Mouse (Mus musculus) ES-E14 (cell line): ENCODE measurements around the gene Krtcap2. TPM values are rescaled to one million over a fixed set of nuclear protein-coding genes. Genes with fewer than 3 reads are reported as not detected.

Source experiments
- DNase-seq: peaks from one replicate; pipeline ENCODE4 v3.0.0-alpha.2; 2013; ENCODE audit warnings: low read depth, low spot score
- H3K27ac ChIP-seq: 2 replicates; pipeline ENCODE4 v1.5.1; 2012; ENCODE audit warnings: low read depth, mild to moderate bottlenecking, low read length, moderate library complexity, mixed read lengths; ENCODE audit not compliant: poor library complexity, insufficient read depth, severe bottlenecking
- H3K36me3 ChIP-seq: 2 replicates; pipeline ENCODE4 v1.6.1; 2012; ENCODE audit warnings: mild to moderate bottlenecking, low read length, moderate library complexity, mixed read lengths; ENCODE audit not compliant: control insufficient read depth, poor library complexity, insufficient read depth, severe bottlenecking
- H3K4me1 ChIP-seq, 2 experiments: fragments of 150-350 bp in 1 of 2; sonication (generic) in 1 of 2; 2 replicates each; pipeline ENCODE4 v1.6.1; 2012; ENCODE audit warnings: low read length in 2 of 2, mild to moderate bottlenecking in 1 of 2, mixed read lengths in 1 of 2; ENCODE audit not compliant: control insufficient read depth in 2 of 2, insufficient read depth in 2 of 2, poor library complexity in 1 of 2
- H3K4me3 ChIP-seq, 2 experiments: fragments of 150-350 bp in 1 of 2; sonication (generic) in 1 of 2; 2 replicates each; pipeline ENCODE4 v1.5.1; 2012; ENCODE audit warnings: low read length in 2 of 2, low read depth in 1 of 2, mild to moderate bottlenecking in 1 of 2, mixed read lengths in 1 of 2; ENCODE audit not compliant: insufficient read depth in 1 of 2, poor library complexity in 1 of 2, severe bottlenecking in 1 of 2
- H3K9ac ChIP-seq: 2 replicates; pipeline ENCODE4 v1.6.1; 2012; ENCODE audit warnings: low read depth, mild to moderate bottlenecking, low read length, mixed read lengths; ENCODE audit not compliant: poor library complexity, insufficient read depth, severe bottlenecking
- H3K9me3 ChIP-seq: fragments of 150-350 bp; sonication (generic); 2 replicates; pipeline ENCODE4 v1.6.1; 2012; ENCODE audit warnings: low read depth, mild to moderate bottlenecking, low read length; ENCODE audit not compliant: control insufficient read depth, insufficient read depth
- CHD2 ChIP-seq: IDR thresholded peaks from 2 replicates; pipeline ENCODE4 v1.6.1; 2014; ENCODE audit warnings: mild to moderate bottlenecking, low read depth, low read length, inconsistent platforms
- HCFC1 ChIP-seq: IDR thresholded peaks from 2 replicates; pipeline ENCODE4 v1.6.1; 2012; ENCODE audit warnings: low read length, inconsistent platforms, borderline replicate concordance; ENCODE audit not compliant: insufficient read depth
- MAFK ChIP-seq: IDR thresholded peaks from 2 replicates; pipeline ENCODE4 v1.6.1; 2014; ENCODE audit warnings: mild to moderate bottlenecking, low read depth, low read length, inconsistent platforms; ENCODE audit not compliant: insufficient read depth
- ZC3H11A ChIP-seq: IDR thresholded peaks from 2 replicates; pipeline ENCODE4 v1.6.1; 2012; ENCODE audit warnings: low read depth, mild to moderate bottlenecking, inconsistent platforms, low read length, borderline replicate concordance
- ZNF384 ChIP-seq: IDR thresholded peaks from 2 replicates; pipeline ENCODE4 v1.6.1; 2012; ENCODE audit warnings: low read depth, low read length, inconsistent platforms
- in situ Hi-C, 2 experiments: fragments of 600-800 bp; cut with MboI; formaldehyde crosslinking; loops; one replicate each; pipeline ENCODE4 v1.15.1; 2025; ENCODE audit warnings: low sequenced_read_pairs in 2 of 2, inconsistent platforms in 1 of 2; ENCODE audit not compliant: unreplicated experiment in 2 of 2
- total RNA-seq: library from RNA; depleted of rRNA; stranded (reverse); fragments of 300-350 nt; gene quantifications from 2 replicates; pipeline ENCODE4 v1.2.3, GENCODE M21; 2012

Krtcap2 gene
- total RNA-seq, 1 experiment, result 134 TPM

DNA sequence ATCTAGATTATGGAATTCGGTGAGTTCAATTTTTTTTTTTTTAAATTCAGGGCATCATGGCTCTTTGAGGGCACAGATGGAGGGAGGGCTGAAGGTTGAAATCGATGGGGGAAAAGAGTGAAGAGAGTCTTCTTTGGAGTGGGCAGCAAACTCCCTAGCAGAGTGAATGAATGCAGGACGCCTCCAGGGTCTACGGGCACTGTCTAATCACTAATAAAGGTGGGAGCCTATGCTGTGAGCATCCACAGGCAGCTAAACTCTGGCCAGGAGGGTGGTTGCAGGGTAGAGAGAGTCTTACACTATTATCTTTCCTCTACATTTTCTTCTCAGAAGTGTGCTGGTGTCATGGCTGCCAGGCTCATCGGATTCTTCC lies 42.6 kb upstream of the Krtcap2 start:
- H3K9ac ChIP-seq, result peak overlapping the region; percentile 79
- peaks cover 0 to 2% of the 10 kb centered on the region in 2 experiments; a peak in 1 of 4 replicates for H3K4me1 ChIP-seq
- H3K27ac ChIP-seq, result no peak overlapping the region
- no peak for DNase-seq
- in situ Hi-C loops, result no loop called here
- peak overlapping the region; percentile 78 to 87 for H3K4me3 ChIP-seq
- no peaks in the 10 kb centered on the region for H3K9me3 ChIP-seq
- TF ChIP-seq ZC3H11A, result no peak
- TF ChIP-seq CHD2, result no peak
- TF ChIP-seq MAFK, result no peak
- TF ChIP-seq HCFC1, result no peak
- no peak for TF ChIP-seq ZNF384
- peaks cover 30% of the 10 kb centered on the region for H3K36me3 ChIP-seq

DNA sequence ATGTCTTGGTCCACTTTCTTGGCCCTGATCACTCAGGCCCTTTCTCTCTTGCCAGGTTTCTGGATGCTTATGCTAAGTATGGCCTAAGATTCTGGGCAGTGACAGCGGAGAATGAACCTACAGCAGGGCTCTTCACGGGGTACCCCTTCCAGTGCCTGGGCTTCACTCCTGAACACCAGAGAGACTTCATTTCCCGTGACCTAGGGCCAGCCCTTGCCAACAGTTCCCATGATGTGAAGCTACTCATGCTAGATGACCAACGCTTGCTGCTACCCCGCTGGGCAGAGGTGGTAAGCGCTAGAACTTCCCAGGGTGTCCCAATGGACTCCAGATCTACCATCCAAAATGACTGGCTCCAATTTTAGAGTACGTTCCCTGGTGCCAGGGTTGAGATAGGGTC lies 39.7 kb upstream of the Krtcap2 start:
- Histone ChIP-seq H3K4me3 (no peak overlapping the region), H3K36me3 (peaks cover 56% of the 10 kb centered on the region), H3K9ac (no peak overlapping the region), H3K4me1 (peaks cover 0 to 2% of the 10 kb centered on the region in 2 experiments; a peak in 1 of 4 replicates), H3K9me3 (no peaks in the 10 kb centered on the region), H3K27ac (no peak overlapping the region)
- in situ Hi-C loops, result no loop called here
- TF ChIP-seq ZC3H11A (no peak), HCFC1 (no peak), ZNF384 (no peak), MAFK (no peak), CHD2 (no peak)
- no peak for DNase-seq

DNA sequence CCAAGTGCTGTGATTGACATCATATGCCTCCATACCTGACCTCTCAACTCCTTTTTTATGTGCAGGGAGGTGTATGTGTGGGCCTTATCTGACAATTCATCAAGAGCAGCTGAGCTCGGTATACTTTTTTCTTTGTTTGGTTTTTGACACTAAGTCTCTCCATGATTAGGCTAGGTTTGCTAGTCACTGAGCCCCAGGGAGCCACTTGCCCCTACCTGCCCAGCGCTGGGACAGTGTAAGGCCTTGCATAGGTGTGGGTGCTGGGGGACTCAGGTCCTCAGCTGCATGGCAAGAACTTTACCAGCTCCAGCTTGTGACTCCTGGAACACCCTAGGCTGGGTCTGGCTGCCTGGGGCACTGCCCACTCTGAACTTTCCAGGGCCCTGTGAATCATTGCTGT lies 39.1 kb upstream of the Krtcap2 start:
- H3K4me1 ChIP-seq, result peaks cover 0 to 2% of the 10 kb centered on the region in 2 experiments; a peak in 1 of 4 replicates
- no peak for TF ChIP-seq CHD2
- TF ChIP-seq ZC3H11A, result no peak
- TF ChIP-seq MAFK, result no peak
- no peak for TF ChIP-seq ZNF384
- TF ChIP-seq HCFC1, result no peak
- H3K36me3 ChIP-seq, result peaks cover 56% of the 10 kb centered on the region
- in situ Hi-C loops, result no loop called here
- no peak overlapping the region for H3K4me3 ChIP-seq
- no peaks in the 10 kb centered on the region for H3K9me3 ChIP-seq
- no peak overlapping the region for H3K9ac ChIP-seq
- DNase-seq, result no peak
- H3K27ac ChIP-seq, result no peak overlapping the region

DNA sequence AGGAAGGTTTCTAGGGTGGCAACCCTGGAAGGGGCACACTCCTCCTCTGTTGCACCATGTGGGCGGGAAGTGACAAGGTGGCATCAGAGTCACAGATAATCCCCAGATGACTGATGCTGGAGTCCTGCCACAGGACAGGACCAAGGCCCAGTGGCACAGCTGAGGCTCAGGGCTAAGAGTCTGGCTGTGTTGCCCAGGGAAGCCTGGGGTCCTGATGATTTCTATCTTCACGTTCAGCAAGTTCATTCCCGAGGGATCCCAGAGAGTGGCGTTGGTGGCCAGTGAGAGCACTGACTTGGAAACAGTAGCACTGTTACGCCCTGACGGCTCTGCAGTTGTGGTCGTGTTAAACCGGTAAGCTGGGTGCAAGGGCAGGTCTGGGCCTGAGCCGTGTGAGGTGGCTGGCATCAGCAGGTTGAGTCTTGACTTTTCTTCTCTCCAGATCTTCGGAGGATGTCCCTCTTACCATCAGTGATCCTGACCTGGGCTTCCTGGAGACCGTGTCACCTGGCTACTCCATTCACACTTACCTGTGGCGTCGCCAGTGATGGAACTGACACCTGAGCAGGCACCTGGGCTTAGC lies 37.6 kb upstream of the Krtcap2 start:
- Histone ChIP-seq H3K27ac (no peak overlapping the region), H3K36me3 (peaks cover 56% of the 10 kb centered on the region), H3K9ac (no peak overlapping the region), H3K9me3 (no peaks in the 10 kb centered on the region), H3K4me3 (no peak overlapping the region), H3K4me1 (peaks cover 3% of the 10 kb centered on the region in 2 experiments; a peak in 1 of 4 replicates)
- DNase-seq, result no peak
- TF ChIP-seq MAFK, result no peak
- TF ChIP-seq HCFC1, result no peak
- TF ChIP-seq CHD2, result no peak
- TF ChIP-seq ZC3H11A, result no peak
- no peak for TF ChIP-seq ZNF384
- in situ Hi-C loops, result no loop called here
